Comparison of ENCODE assay signal across 16 mouse cellular contexts in the genomic region with DNA sequence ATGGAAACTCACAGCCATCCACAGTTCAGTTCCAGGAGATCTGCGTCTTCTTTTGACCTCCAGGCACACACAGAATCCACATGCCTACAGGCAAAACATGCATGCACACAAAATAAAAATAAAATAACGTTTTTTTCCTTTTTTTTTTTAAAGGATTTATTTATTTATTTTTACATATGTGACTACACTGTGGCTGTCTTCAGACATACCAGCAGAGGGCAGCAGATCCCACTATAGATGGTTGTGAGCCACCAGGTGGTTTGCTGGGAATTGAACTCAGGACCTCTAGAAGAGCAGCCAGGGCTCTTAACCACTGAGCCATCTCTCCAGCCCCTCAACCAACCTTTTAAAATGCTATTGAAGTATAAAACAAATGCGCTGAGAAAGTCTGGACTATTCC. TPM values are rescaled to one million over a fixed set of nuclear protein-coding genes. Genes with fewer than 3 reads are reported as not detected.
DNase-seq lines count a peak whose midpoint lies in the region; ATAC-seq and TF ChIP-seq lines count a peak whose summit lies in the region.
"Had no signal": no experiment of that assay in that cellular context is flagged by ENCODE, and none has a peak within 500 bp of the region (broad histone marks: within the 10 kb centered on the region; RNA-seq: fewer than 3 reads in every experiment).

No protein-coding gene starts in this region.

- H3K36me3 ChIP-seq in heart, postnatal 0 days (replicated peaks; ENCODE audit: control insufficient read depth, insufficient read depth, low read length), result no peaks in the 10 kb centered on the region
- H3K36me3 ChIP-seq in midbrain, postnatal 0 days (ENCODE audit: insufficient read depth, low read length), result no peaks in the 10 kb centered on the region
- no peaks in the 10 kb centered on the region for H3K36me3 ChIP-seq in midbrain, embryonic 11.5 days (ENCODE audit: control insufficient read depth, insufficient read depth, low read length)
- H3K36me3 ChIP-seq in ES-E14 (ENCODE audit: control insufficient read depth, insufficient read depth, low read length, poor library complexity, severe bottlenecking), result no peaks in the 10 kb centered on the region
- H3K36me3 ChIP-seq in splenic B cell, adult 2 months (ENCODE audit: control insufficient read depth, insufficient read depth, low read length, poor library complexity, severe bottlenecking), result peaks cover 9% of the 10 kb centered on the region
- H3K36me3 ChIP-seq: embryonic facial prominence, embryonic 13.5 days; stomach, embryonic 15.5 days had no signal

- in situ Hi-C loops in ES-E14 (cut with MboI; ENCODE audit: low sequenced_read_pairs in 2 of 2, unreplicated experiment in 2 of 2), result loop anchor here in 1 of 2 experiments (10.0 kb wide), 1 partner anchor 441 kb away; a partner anchor contains a TSS

- TF ChIP-seq EP300 in heart, postnatal 0 days (IDR thresholded peaks at IDR 0.05; ENCODE audit: low read depth), result no peak

- TF ChIP-seq CTCF in heart, postnatal 0 days (IDR thresholded peaks at IDR 0.05; ENCODE audit: low read depth), result peak; percentile 23
- TF ChIP-seq CTCF in midbrain, postnatal 0 days (IDR thresholded peaks at IDR 0.05), result peak; percentile 51

- no peak overlapping the region for H3K4me2 ChIP-seq in heart, postnatal 0 days (ENCODE audit: low read depth, low read length)
- no peak overlapping the region for H3K4me2 ChIP-seq in midbrain, postnatal 0 days (ENCODE audit: low read depth, low read length, poor library complexity, severe bottlenecking)
- H3K4me2 ChIP-seq in midbrain, embryonic 11.5 days, result no peak overlapping the region
- H3K4me2 ChIP-seq: embryonic facial prominence, embryonic 13.5 days; stomach, embryonic 15.5 days had no signal

- H3K9ac ChIP-seq in heart, postnatal 0 days (replicated peaks; ENCODE audit: low read depth, low read length), result no peak overlapping the region
- no peak overlapping the region for H3K9ac ChIP-seq in midbrain, postnatal 0 days (replicated peaks; ENCODE audit: low read length, poor library complexity, severe bottlenecking)
- H3K9ac ChIP-seq in midbrain, embryonic 11.5 days (ENCODE audit: low read length), result no peak overlapping the region
- H3K9ac ChIP-seq in ES-E14 (ENCODE audit: insufficient read depth, low read depth, low read length, poor library complexity, severe bottlenecking), result no peak overlapping the region
- H3K9ac ChIP-seq: embryonic facial prominence, embryonic 13.5 days; stomach, embryonic 15.5 days had no signal

- H3K27ac ChIP-seq in heart, postnatal 0 days (ENCODE audit: low read depth), result no peak overlapping the region
- no peak overlapping the region for H3K27ac ChIP-seq in midbrain, postnatal 0 days (ENCODE audit: low read depth, low read length)
- H3K27ac ChIP-seq in midbrain, embryonic 11.5 days (ENCODE audit: low read depth, low read length), result no peak overlapping the region
- H3K27ac ChIP-seq in ES-E14 (ENCODE audit: insufficient read depth, low read depth, low read length, poor library complexity, severe bottlenecking), result no peak overlapping the region
- H3K27ac ChIP-seq: embryonic facial prominence, embryonic 13.5 days; stomach, embryonic 15.5 days had no signal

- no peak overlapping the region for H3K4me3 ChIP-seq in heart, postnatal 0 days (ENCODE audit: low read depth, low read length)
- H3K4me3 ChIP-seq in midbrain, postnatal 0 days (ENCODE audit: low read depth, low read length), result no peak overlapping the region
- no peak overlapping the region for H3K4me3 ChIP-seq in midbrain, embryonic 11.5 days (ENCODE audit: low read depth, low read length)
- H3K4me3 ChIP-seq in ES-E14 (ENCODE audit: insufficient read depth in 1 of 2, low read depth in 1 of 2, low read length in 2 of 2, poor library complexity in 1 of 2, severe bottlenecking in 1 of 2), result no peak overlapping the region
- H3K4me3 ChIP-seq: embryonic facial prominence, embryonic 13.5 days; stomach, embryonic 15.5 days had no signal

- intact Hi-C loops in heart, postnatal 25 days (cut with DNase I), result loop anchor here (2.0 kb wide), 1 partner anchor 45 kb away; no protein-coding TSS in a partner anchor

- no peaks in the 10 kb centered on the region for H3K27me3 ChIP-seq in heart, postnatal 0 days (ENCODE audit: control insufficient read depth, insufficient read depth, low read length)
- H3K27me3 ChIP-seq in midbrain, postnatal 0 days (ENCODE audit: insufficient read depth, low read length), result no peaks in the 10 kb centered on the region
- no peaks in the 10 kb centered on the region for H3K27me3 ChIP-seq in midbrain, embryonic 11.5 days (ENCODE audit: control insufficient read depth, insufficient read depth, low read length)
- no peaks in the 10 kb centered on the region for H3K27me3 ChIP-seq in splenic B cell, adult 2 months (ENCODE audit: control insufficient read depth, insufficient read depth, low read length, poor library complexity, severe bottlenecking)
- H3K27me3 ChIP-seq: embryonic facial prominence, embryonic 13.5 days; stomach, embryonic 15.5 days had no signal

- H3K4me1 ChIP-seq in heart, postnatal 0 days (ENCODE audit: control insufficient read depth, insufficient read depth), result peaks cover 11% of the 10 kb centered on the region
- no peaks in the 10 kb centered on the region for H3K4me1 ChIP-seq in midbrain, postnatal 0 days (ENCODE audit: insufficient read depth, low read length)
- H3K4me1 ChIP-seq in midbrain, embryonic 11.5 days (ENCODE audit: control insufficient read depth, insufficient read depth, low read length), result no peaks in the 10 kb centered on the region
- 0 out of 4 replicates have a peak, but pooled peaks cover 0 to 2% of the 10 kb centered on the region in 2 experiments for H3K4me1 ChIP-seq in ES-E14 (ENCODE audit: control insufficient read depth in 2 of 2, insufficient read depth in 2 of 2, low read length in 2 of 2, poor library complexity in 1 of 2)

- DNase-seq in heart, postnatal 0 days (ENCODE audit: low spot score), result no peak
- no peak for DNase-seq in heart, postnatal 25 days (ENCODE audit: low spot score)
- DNase-seq in midbrain, postnatal 0 days (ENCODE audit: low spot score), result no peak
- no peak for DNase-seq in midbrain, embryonic 11.5 days (ENCODE audit: low spot score, missing footprints)
- peak; percentile 20 for DNase-seq in ES-E14 (ENCODE audit: low read depth, low spot score)
- peak; percentile 56 for DNase-seq in splenic B cell, adult 2 months (ENCODE audit: low read depth, low spot score)
- DNase-seq in spleen, adult 18-20 months, result no peak
- DNase-seq: cerebellum, adult 8-10 months; heart, postnatal 36 days; kidney, adult 9 months; lung, postnatal 14 days had no signal

- no peaks in the 10 kb centered on the region for H3K9me3 ChIP-seq in heart, postnatal 0 days (replicated peaks; ENCODE audit: control insufficient read depth, low read length)
- H3K9me3 ChIP-seq in midbrain, postnatal 0 days (ENCODE audit: low read length), result no peaks in the 10 kb centered on the region
- H3K9me3 ChIP-seq in midbrain, embryonic 11.5 days (ENCODE audit: control insufficient read depth, low read length), result peaks cover 6% of the 10 kb centered on the region; the same call in 1 of the 2 replicates
- no peaks in the 10 kb centered on the region for H3K9me3 ChIP-seq in ES-E14 (ENCODE audit: control insufficient read depth, insufficient read depth, low read depth, low read length)
- H3K9me3 ChIP-seq: stomach, embryonic 15.5 days had no signal

- ATAC-seq in heart, postnatal 0 days (ENCODE audit: insufficient read depth, low read depth), result no peak
- no peak for ATAC-seq in midbrain, postnatal 0 days (ENCODE audit: low FRiP score)
- no peak for ATAC-seq in midbrain, embryonic 11.5 days (ENCODE audit: low FRiP score)
- ATAC-seq in granulocyte monocyte progenitor cell, adult 5-6 weeks (replicated peaks; ENCODE audit: poor library complexity, severe bottlenecking), result no peak
- ATAC-seq: forebrain, embryonic 14.5 days; midbrain, embryonic 16.5 days had no signal

- 75% methylated on average over 3 of the region's 3 CpGs for WGBS in heart, postnatal 0 days
- 75% methylated on average over 3 of the region's 3 CpGs for WGBS in midbrain, postnatal 0 days
- 79% methylated on average over 3 of the region's 3 CpGs for WGBS in midbrain, embryonic 11.5 days

TF ChIP-seq in ES-E14, 5 proteins besides CTCF, POLR2A, EP300 and RAD21:
- TF ChIP-seq HCFC1 (IDR thresholded peaks at IDR 0.05; ENCODE audit: borderline replicate concordance, insufficient read depth, low read length) (no peak), ZNF384 (IDR thresholded peaks at IDR 0.05; ENCODE audit: low read depth, low read length) (peak; percentile 71; the same call in 1 of the 2 replicates), CHD2 (IDR thresholded peaks at IDR 0.05; ENCODE audit: low read depth, low read length) (no peak), ZC3H11A (IDR thresholded peaks at IDR 0.05; ENCODE audit: borderline replicate concordance, low read depth, low read length) (0 out of 2 replicates have a peak, but pooled peaks have one; percentile 11), MAFK (IDR thresholded peaks at IDR 0.05; ENCODE audit: insufficient read depth, low read depth, low read length) (no peak)

RNA-seq across cellular contexts. Expression of a gene that starts 3.3 kb away (rescaled TPM):
- 3.5 and 4.6 TPM in 2 replicates for total RNA-seq in heart, postnatal 0 days (2014; rRNA removed; ENCODE audit: low replicate concordance)
- polyA plus RNA-seq in heart, postnatal 0 days (2015; fragmentation: Nextera tagmentation; extraction: Ambion mirVana), result 22.2 and 22.5 TPM in 2 replicates
- 10 to 100 TPM; 40.4 to 45.4 TPM for total RNA-seq in heart, postnatal 25 days (2021)
- total RNA-seq in midbrain, postnatal 0 days (2014; rRNA removed), result 3.3 and 4.0 TPM in 2 replicates
- 9.5 and 9.7 TPM in 2 replicates for polyA plus RNA-seq in midbrain, postnatal 0 days (2015; fragmentation: Nextera tagmentation; extraction: Ambion mirVana)
- 9.2 and 11.1 TPM in 2 replicates for polyA plus RNA-seq in midbrain, embryonic 11.5 days (2014; fragmentation: Nextera tagmentation; extraction: Ambion mirVana)
- total RNA-seq in ES-E14 (2012; rRNA removed), result 1.1 and 2.6 TPM in 2 replicates
- 48.8 and 67.9 TPM in 2 replicates for total RNA-seq in granulocyte monocyte progenitor cell, adult 5-6 weeks (2014; fragmentation: Nextera tagmentation)
- 12.6 and 20.4 TPM in 2 replicates for total RNA-seq in granulocyte monocyte progenitor cell, adult 5-6 weeks (2017)

Comparison
In these comparisons a context has a peak if more than half of its experiments do, and no peak if none do; other contexts are left out.
1. DNase-seq: peak in ES-E14 (single experiment) and splenic B cell, adult 2 months (single experiment); none in heart, postnatal 0 days (single experiment), heart, postnatal 25 days (single experiment), midbrain, postnatal 0 days (single experiment), midbrain, embryonic 11.5 days (single experiment) and spleen, adult 18-20 months (0 of 2).